Mouse (Mus musculus) forebrain, embryonic 16.5 days (tissue): ENCODE results near the gene Spindoc. TPM values are rescaled to one million over a fixed set of nuclear protein-coding genes. Genes with fewer than 3 reads are reported as not detected.
A peak's percentile ranks its signal among the peaks of the same experiment; 100 is the strongest.

Experiments used
- ATAC-seq: fragments of 200-750 bp; cut with Nextera tagmentation; 2 replicates; pipeline ENCODE4 v1.8.0; 2017; ENCODE audit warnings: mild to moderate bottlenecking, moderate library complexity
- H3K27ac ChIP-seq: fragments of 300-500 bp; sonication (generic); 2 replicates; pipeline ENCODE4 v1.5.1; 2014; ENCODE audit warnings: low read length, control low read depth
- H3K27me3 ChIP-seq: fragments of 300-500 bp; sonication (generic); replicated peaks from 2 replicates; pipeline ENCODE4 v1.6.1; 2014; ENCODE audit warnings: low read length; ENCODE audit not compliant: control insufficient read depth, insufficient read depth
- H3K36me3 ChIP-seq: fragments of 300-500 bp; sonication (generic); 2 replicates; pipeline ENCODE4 v1.6.1; 2014; ENCODE audit not compliant: control insufficient read depth, insufficient read depth
- H3K4me1 ChIP-seq: fragments of 300-500 bp; sonication (generic); replicated peaks from 2 replicates; pipeline ENCODE4 v1.6.1; 2014; ENCODE audit warnings: low read length; ENCODE audit not compliant: control insufficient read depth, insufficient read depth
- H3K4me2 ChIP-seq: fragments of 300-500 bp; sonication (generic); 2 replicates; pipeline ENCODE4 v1.6.1; 2014; ENCODE audit warnings: mild to moderate bottlenecking, low read length, control low read depth
- H3K4me3 ChIP-seq: fragments of 300-500 bp; sonication (generic); replicated peaks from 2 replicates; pipeline ENCODE4 v1.5.1; 2014; ENCODE audit warnings: mild to moderate bottlenecking, low read length, control low read depth
- H3K9ac ChIP-seq: fragments of 300-500 bp; sonication (generic); replicated peaks from 2 replicates; pipeline ENCODE4 v1.6.1; 2014; ENCODE audit warnings: low read depth, low read length, control low read depth
- H3K9me3 ChIP-seq: fragments of 300-500 bp; sonication (generic); 2 replicates; pipeline ENCODE4 v1.6.1; 2016; ENCODE audit warnings: low read length; ENCODE audit not compliant: control insufficient read depth
- WGBS: fragments of 180-500 bp; shearing (Covaris S2); extraction: QIAGEN DNeasy Blood & Tissue Kit; methylation state at CpG from one replicate; pipeline ENCODE4 v1.1.7; 2014; 5-methylcytosine and 5-hydroxymethylcytosine counted together
- polyA plus RNA-seq: library from polyadenylated mRNA; unstranded; fragments of >200 nt; fragmentation: Nextera tagmentation; extraction: Ambion mirVana; gene quantifications from 2 replicates; pipeline ENCODE4 v1.2.1, GENCODE M21; 2015

Spindoc gene
- polyA plus RNA-seq, 1 experiment from 2014 or later: 35.8 TPM

GRCm38 (mm10) chr19:7420841-7421601, 38.2 kb upstream of the Spindoc start:
- H3K4me3 ChIP-seq: peak overlapping the region; percentile 5; the same call in 1 of the 2 replicates
- H3K36me3 ChIP-seq: peaks cover 2% of the 10 kb centered on the region; the same call in 1 of the 2 replicates

GRCm38 (mm10) chr19:7420108-7420507, 37.3 kb upstream of the Spindoc start:
- H3K27me3 ChIP-seq: no peaks in the 10 kb centered on the region
- peaks cover 68% of the 10 kb centered on the region for H3K4me1 ChIP-seq
- no peaks in the 10 kb centered on the region for H3K9me3 ChIP-seq
- no peak for ATAC-seq
- WGBS: 51% methylated on average over 12 of the region's 12 CpGs
- peak overlapping the region; percentile 98 for H3K27ac ChIP-seq
- peak overlapping the region; percentile 70 for H3K4me2 ChIP-seq
- no peaks in the 10 kb centered on the region for H3K36me3 ChIP-seq
- H3K9ac ChIP-seq: peak overlapping the region; percentile 97
- peak overlapping the region; percentile 83 for H3K4me3 ChIP-seq

More at GRCm38 (mm10) chr19:7420841-7421601, 38.2 kb upstream of the Spindoc start:
- WGBS: 37% methylated on average over 27 of the region's 27 CpGs
- peaks cover 67% of the 10 kb centered on the region for H3K4me1 ChIP-seq
- ATAC-seq: no peak
- peak overlapping the region; percentile 70 for H3K4me2 ChIP-seq
- no peaks in the 10 kb centered on the region for H3K27me3 ChIP-seq
- peak overlapping the region; percentile 86 for H3K27ac ChIP-seq
- no peaks in the 10 kb centered on the region for H3K9me3 ChIP-seq
- H3K9ac ChIP-seq: peak overlapping the region; percentile 72

DNA sequence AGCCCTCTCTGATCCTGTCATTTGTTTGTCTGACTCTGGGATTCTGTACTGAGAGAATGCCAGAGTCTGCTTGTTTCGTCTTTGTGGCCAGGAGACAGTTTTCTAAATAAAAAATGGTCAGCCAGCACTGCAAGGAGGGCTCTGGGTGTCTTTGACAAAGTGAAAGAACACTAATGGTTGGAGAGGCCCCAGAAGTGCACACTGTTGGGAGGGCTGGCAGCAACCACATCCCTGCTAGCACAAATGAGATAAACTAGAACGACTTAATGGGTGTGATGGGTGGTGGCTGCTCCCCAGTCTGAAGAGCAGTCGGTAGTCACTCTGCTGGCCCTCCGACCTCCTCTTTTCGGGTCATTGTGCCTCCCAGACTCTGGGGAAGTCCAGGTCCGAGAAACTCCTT, 36.3 kb upstream of the Spindoc start:
- Histone ChIP-seq H3K27ac (peak overlapping the region; percentile 98), H3K4me2 (peak overlapping the region; percentile 70), H3K9ac (peak overlapping the region; percentile 97), H3K4me1 (peaks cover 58% of the 10 kb centered on the region), H3K9me3 (no peaks in the 10 kb centered on the region), H3K36me3 (no peaks in the 10 kb centered on the region), H3K4me3 (peak overlapping the region; percentile 83), H3K27me3 (no peaks in the 10 kb centered on the region)
- no peak for ATAC-seq
- 19% methylated on average over 6 of the region's 6 CpGs for WGBS

- peak; percentile 64 for ATAC-seq
- peak overlapping the region; percentile 97 for H3K9ac ChIP-seq
- WGBS: under 1% methylated on average over 57 of the region's 59 CpGs
- no peaks in the 10 kb centered on the region for H3K36me3 ChIP-seq
- H3K4me3 ChIP-seq: peak overlapping the region; percentile 83
- H3K4me1 ChIP-seq: peaks cover 49% of the 10 kb centered on the region
- H3K27me3 ChIP-seq: no peaks in the 10 kb centered on the region
- peak overlapping the region; percentile 70 for H3K4me2 ChIP-seq
- peak overlapping the region; percentile 98 for H3K27ac ChIP-seq
- H3K9me3 ChIP-seq: no peaks in the 10 kb centered on the region
Observed at GRCm38 (mm10) chr19:7417911-7418849, 35.4 kb upstream of the Spindoc start.

- peak within 1 kb of the TSS; percentile 70 for H3K4me2 ChIP-seq
- no peaks in the 10 kb centered on the region for H3K9me3 ChIP-seq
- no peaks in the 10 kb centered on the region for H3K27me3 ChIP-seq
- under 1% methylated on average over 100 of the region's 107 CpGs for WGBS
- ATAC-seq: peak; percentile 55
- H3K4me3 ChIP-seq: peak within 1 kb of the TSS; percentile 83
- no peaks in the 10 kb centered on the region for H3K36me3 ChIP-seq
- peaks cover 38% of the 10 kb centered on the region for H3K4me1 ChIP-seq
- H3K9ac ChIP-seq: peak within 1 kb of the TSS; percentile 97
- peak within 1 kb of the TSS; percentile 98 for H3K27ac ChIP-seq
Observed at GRCm38 (mm10) chr19:7416834-7417735, 34.3 kb upstream of the Spindoc start, which contains the start of gene 2700081O15Rik. TSS of gene 2700081O15Rik (plus strand) at chr19:7417625.

GRCm38 (mm10) chr19:7415916-7416833, 33.4 kb upstream of the Spindoc start:
- 36% methylated on average over 22 of the region's 22 CpGs for WGBS
- Histone ChIP-seq H3K4me3 (peak overlapping the region; percentile 83), H3K4me2 (peak overlapping the region; percentile 63), H3K36me3 (no peaks in the 10 kb centered on the region), H3K9ac (peak overlapping the region; percentile 97), H3K27me3 (no peaks in the 10 kb centered on the region), H3K27ac (peak overlapping the region; percentile 98), H3K9me3 (no peaks in the 10 kb centered on the region), H3K4me1 (peaks cover 29% of the 10 kb centered on the region)
- no peak for ATAC-seq

DNA sequence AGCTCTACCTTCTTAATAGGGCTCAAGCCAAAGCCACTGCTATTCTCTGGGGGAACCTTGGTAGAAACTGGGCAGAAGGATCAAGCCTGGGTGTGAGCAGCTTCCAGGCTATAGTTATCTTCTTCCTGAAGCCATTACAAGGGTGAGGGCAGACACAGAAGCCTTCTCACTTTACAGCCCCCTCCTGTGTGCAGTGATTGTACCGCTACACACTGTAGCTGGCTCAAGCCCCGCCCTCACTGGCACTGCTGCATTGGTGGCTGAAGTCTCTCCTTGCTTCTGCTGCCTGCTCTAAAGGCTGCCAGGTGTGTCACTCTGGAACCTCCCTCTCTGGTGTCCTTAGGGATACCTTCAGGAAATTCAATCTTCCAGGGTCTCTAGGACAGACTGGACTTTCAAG, 29.6 kb upstream of the Spindoc start:
- Histone ChIP-seq H3K9ac (no peak overlapping the region), H3K4me2 (no peak overlapping the region), H3K4me3 (no peak overlapping the region), H3K27me3 (no peaks in the 10 kb centered on the region), H3K36me3 (no peaks in the 10 kb centered on the region), H3K9me3 (no peaks in the 10 kb centered on the region), H3K27ac (no peak overlapping the region), H3K4me1 (peaks cover 6% of the 10 kb centered on the region; the same call in 1 of the 2 replicates)
- ATAC-seq: no peak
- 65% methylated on average over 2 of the region's 2 CpGs for WGBS
